Mouse (Mus musculus) hindbrain, embryonic 14.5 days (tissue): Measurements from ENCODE around the gene Tfdp1. TPM values are rescaled to one million over a fixed set of nuclear protein-coding genes. Genes with fewer than 3 reads are reported as not detected.

Experiments used
- ATAC-seq: fragments of 200-750 bp; cut with Nextera tagmentation; 2 replicates; pipeline ENCODE4 v1.8.0; 2017; ENCODE audit warnings: moderate number of reproducible peaks, mild to moderate bottlenecking, moderate TSS enrichment, moderate library complexity; ENCODE audit not compliant: low FRiP score
- DNase-seq: peaks from one replicate; pipeline ENCODE4 v3.0.0-alpha.2; 2015; ENCODE audit warnings: low spot score
- H3K27ac ChIP-seq: fragments of 300-500 bp; sonication (generic); 2 replicates; pipeline ENCODE4 v1.5.1; 2014; ENCODE audit warnings: mild to moderate bottlenecking, moderate library complexity
- H3K27me3 ChIP-seq: fragments of 300-500 bp; sonication (generic); 2 replicates; pipeline ENCODE4 v1.6.1; 2014; ENCODE audit warnings: mild to moderate bottlenecking, low read length, mixed read lengths; ENCODE audit not compliant: control insufficient read depth, insufficient read depth
- H3K36me3 ChIP-seq: fragments of 300-500 bp; sonication (generic); replicated peaks from 2 replicates; pipeline ENCODE4 v1.6.1; 2014; ENCODE audit not compliant: control insufficient read depth, insufficient read depth
- H3K4me1 ChIP-seq: fragments of 300-500 bp; sonication (generic); replicated peaks from 2 replicates; pipeline ENCODE4 v1.6.1; 2014; ENCODE audit warnings: antibody characterized with exemption, low read length, mixed read lengths; ENCODE audit not compliant: control insufficient read depth, insufficient read depth
- H3K4me2 ChIP-seq: fragments of 300-500 bp; sonication (generic); replicated peaks from 2 replicates; pipeline ENCODE4 v1.6.1; 2014; ENCODE audit warnings: mild to moderate bottlenecking, moderate library complexity
- H3K4me3 ChIP-seq: fragments of 300-500 bp; sonication (generic); replicated peaks from 2 replicates; pipeline ENCODE4 v1.5.1; 2014; ENCODE audit warnings: mild to moderate bottlenecking, low read length
- H3K9ac ChIP-seq: fragments of 300-500 bp; sonication (generic); 2 replicates; pipeline ENCODE4 v1.6.1; 2014
- H3K9me3 ChIP-seq: fragments of 300-500 bp; sonication (generic); 2 replicates; pipeline ENCODE4 v1.6.1; 2016; ENCODE audit warnings: low read length; ENCODE audit not compliant: control insufficient read depth
- WGBS: fragments of 180-500 bp; shearing (Covaris S2); extraction: QIAGEN DNeasy Blood & Tissue Kit; methylation state at CpG from one replicate; pipeline ENCODE4 v1.1.7; 2014; 5-methylcytosine and 5-hydroxymethylcytosine counted together
- polyA plus RNA-seq: library from polyadenylated mRNA; unstranded; fragments of >200 nt; fragmentation: Nextera tagmentation; extraction: Ambion mirVana; gene quantifications from 2 replicates; pipeline ENCODE4 v1.2.1, GENCODE M21; 2014

The Tfdp1 gene
- polyA plus RNA-seq, 1 experiment from 2014 or later, result 104 TPM

- no peaks in the 10 kb centered on the region for H3K4me1 ChIP-seq
- 87% methylated on average over 8 of the region's 8 CpGs for WGBS
- H3K27me3 ChIP-seq, result no peaks in the 10 kb centered on the region
- H3K4me2 ChIP-seq, result no peak overlapping the region
- ATAC-seq, result no peak
- H3K4me3 ChIP-seq, result no peak overlapping the region
- H3K36me3 ChIP-seq, result peaks cover 88% of the 10 kb centered on the region
- H3K9me3 ChIP-seq, result no peaks in the 10 kb centered on the region
- no peak overlapping the region for H3K9ac ChIP-seq
- no peak overlapping the region for H3K27ac ChIP-seq
- DNase-seq, result no peak
Observed at GRCm38 (mm10) chr8:13373151-13373662, 34.7 kb downstream of the Tfdp1 start.

- H3K9me3 ChIP-seq, result no peaks in the 10 kb centered on the region
- H3K27ac ChIP-seq, result no peak overlapping the region
- no peak overlapping the region for H3K4me3 ChIP-seq
- no peak for ATAC-seq
- H3K4me1 ChIP-seq, result no peaks in the 10 kb centered on the region
- H3K36me3 ChIP-seq, result peaks cover 29% of the 10 kb centered on the region
- WGBS, result 90% methylated on average over 7 of the region's 7 CpGs
- H3K4me2 ChIP-seq, result no peak overlapping the region
- no peaks in the 10 kb centered on the region for H3K27me3 ChIP-seq
- DNase-seq, result no peak
- no peak overlapping the region for H3K9ac ChIP-seq
Observed at GRCm38 (mm10) chr8:13381630-13382029, 43.1 kb downstream of the Tfdp1 start.

GRCm38 (mm10) chr8:13382536-13382935 is 44.0 kb downstream of the Tfdp1 start:
- no peak overlapping the region for H3K4me3 ChIP-seq
- H3K4me2 ChIP-seq, result no peak overlapping the region
- DNase-seq (no peak), ATAC-seq (no peak)
- H3K9ac ChIP-seq, result no peak overlapping the region
- WGBS, result 90% methylated on average over 3 of the region's 3 CpGs
- peaks cover 22% of the 10 kb centered on the region for H3K36me3 ChIP-seq
- no peak overlapping the region for H3K27ac ChIP-seq
- no peaks in the 10 kb centered on the region for H3K9me3 ChIP-seq
- no peaks in the 10 kb centered on the region for H3K4me1 ChIP-seq
- no peaks in the 10 kb centered on the region for H3K27me3 ChIP-seq

GRCm38 (mm10) chr8:13382999-13383398 is 44.4 kb downstream of the Tfdp1 start:
- Histone ChIP-seq H3K9me3 (no peaks in the 10 kb centered on the region), H3K36me3 (peaks cover 20% of the 10 kb centered on the region), H3K4me1 (no peaks in the 10 kb centered on the region), H3K9ac (no peak overlapping the region), H3K27me3 (no peaks in the 10 kb centered on the region), H3K27ac (no peak overlapping the region), H3K4me2 (no peak overlapping the region), H3K4me3 (no peak overlapping the region)
- DNase-seq (no peak), ATAC-seq (no peak)
- 94% methylated on average over 4 of the region's 4 CpGs for WGBS

GRCm38 (mm10) chr8:13386366-13386765 is 47.8 kb downstream of the Tfdp1 start:
- Histone ChIP-seq H3K27me3 (no peaks in the 10 kb centered on the region), H3K9ac (no peak overlapping the region), H3K4me1 (no peaks in the 10 kb centered on the region), H3K27ac (no peak overlapping the region), H3K4me2 (no peak overlapping the region), H3K36me3 (no peaks in the 10 kb centered on the region), H3K4me3 (no peak overlapping the region), H3K9me3 (no peaks in the 10 kb centered on the region)
- 76% methylated on average over 13 of the region's 13 CpGs for WGBS
- DNase-seq, result no peak
- ATAC-seq, result no peak

GRCm38 (mm10) chr8:13387728-13388127 is 49.2 kb downstream of the Tfdp1 start:
- 86% methylated on average over 8 of the region's 8 CpGs for WGBS
- H3K27ac ChIP-seq, result no peak overlapping the region
- ATAC-seq, result no peak

GRCm38 (mm10) chr8:13388744-13389143 is 50.2 kb downstream of the Tfdp1 start:
- H3K4me1 ChIP-seq, result no peaks in the 10 kb centered on the region
- no peaks in the 10 kb centered on the region for H3K27me3 ChIP-seq
- H3K4me2 ChIP-seq, result no peak overlapping the region
- no peak overlapping the region for H3K4me3 ChIP-seq
- ATAC-seq (no peak), DNase-seq (no peak)
- H3K27ac ChIP-seq, result no peak overlapping the region
- no peak overlapping the region for H3K9ac ChIP-seq
- 89% methylated on average over 2 of the region's 2 CpGs for WGBS
- H3K36me3 ChIP-seq, result no peaks in the 10 kb centered on the region
- no peaks in the 10 kb centered on the region for H3K9me3 ChIP-seq

More at GRCm38 (mm10) chr8:13387728-13388127, 49.2 kb downstream of the Tfdp1 start:
- H3K36me3 ChIP-seq, result no peaks in the 10 kb centered on the region
- H3K27me3 ChIP-seq, result no peaks in the 10 kb centered on the region
- DNase-seq, result no peak
- no peak overlapping the region for H3K9ac ChIP-seq
- no peak overlapping the region for H3K4me3 ChIP-seq
- no peaks in the 10 kb centered on the region for H3K9me3 ChIP-seq
- H3K4me2 ChIP-seq, result no peak overlapping the region
- no peaks in the 10 kb centered on the region for H3K4me1 ChIP-seq

GRCm38 (mm10) chr8:13393869-13394268 is 55.3 kb downstream of the Tfdp1 start:
- H3K4me2 ChIP-seq, result no peak overlapping the region
- no peak overlapping the region for H3K27ac ChIP-seq
- H3K9me3 ChIP-seq, result no peaks in the 10 kb centered on the region
- H3K4me1 ChIP-seq, result no peaks in the 10 kb centered on the region
- 93% methylated on average over 7 of the region's 7 CpGs for WGBS
- no peak overlapping the region for H3K9ac ChIP-seq
- H3K36me3 ChIP-seq, result no peaks in the 10 kb centered on the region
- H3K4me3 ChIP-seq, result no peak overlapping the region
- ATAC-seq, result no peak
- no peak for DNase-seq
- no peaks in the 10 kb centered on the region for H3K27me3 ChIP-seq

- no peak within 1 kb of the TSS for H3K9ac ChIP-seq
- no peak within 1 kb of the TSS for H3K4me2 ChIP-seq
- no peak within 1 kb of the TSS for H3K4me3 ChIP-seq
- H3K4me1 ChIP-seq, result no peaks in the 10 kb centered on the region
- ATAC-seq (no peak), DNase-seq (no peak)
- no peaks in the 10 kb centered on the region for H3K36me3 ChIP-seq
- WGBS, result 87% methylated on average over 5 of the region's 5 CpGs
- H3K27ac ChIP-seq, result no peak within 1 kb of the TSS
- no peaks in the 10 kb centered on the region for H3K27me3 ChIP-seq
- H3K9me3 ChIP-seq, result no peaks in the 10 kb centered on the region
Observed at GRCm38 (mm10) chr8:13396725-13397124, 58.2 kb downstream of the Tfdp1 start, which contains the start of gene Atp4b. Atp4b (minus strand) TSS chr8:13396825.

GRCm38 (mm10) chr8:13403517-13403916 is 65.0 kb downstream of the Tfdp1 start:
- Histone ChIP-seq H3K9me3 (no peaks in the 10 kb centered on the region), H3K9ac (no peak overlapping the region), H3K27me3 (no peaks in the 10 kb centered on the region), H3K36me3 (no peaks in the 10 kb centered on the region), H3K4me3 (no peak overlapping the region), H3K4me1 (no peaks in the 10 kb centered on the region), H3K4me2 (no peak overlapping the region), H3K27ac (no peak overlapping the region)
- WGBS, result 77% methylated on average over 6 of the region's 6 CpGs
- no peak for DNase-seq
- ATAC-seq, result no peak
